Mouse (Mus musculus) cortical plate, adult 2 months (tissue): Measurements from ENCODE around the gene Siah3. TPM values are rescaled to one million over a fixed set of nuclear protein-coding genes. Genes with fewer than 3 reads are reported as not detected.
A peak's percentile ranks its signal among the peaks of the same experiment; 100 is the strongest.
"Not testable (repeated sequence)": the region's sequence is repeated elsewhere in the genome, so short reads cannot be mapped to it uniquely, and the experiment has no call there.

Experiments used
- H3K27ac ChIP-seq: fragments of 200-500 bp; 2 replicates; pipeline ENCODE4 v1.5.1; 2012; ENCODE audit warnings: low read length, control low read depth, inconsistent platforms; ENCODE audit not compliant: insufficient read depth
- H3K4me1 ChIP-seq: fragments of 200-500 bp; 2 replicates; pipeline ENCODE4 v1.6.1; 2011; ENCODE audit warnings: low read length; ENCODE audit not compliant: control insufficient read depth, insufficient read depth
- H3K4me3 ChIP-seq: fragments of 200-500 bp; 2 replicates; pipeline ENCODE4 v1.5.1; 2011; ENCODE audit warnings: mild to moderate bottlenecking, low read length, control low read depth; ENCODE audit not compliant: insufficient read depth
- CTCF ChIP-seq: fragments of 200-500 bp; IDR thresholded peaks from 2 replicates; pipeline ENCODE4 v1.5.1; 2011; ENCODE audit warnings: mild to moderate bottlenecking, control low read depth, low read length; ENCODE audit not compliant: insufficient read depth; ENCODE audit errors: extremely low read depth
- POLR2A ChIP-seq: fragments of 200-500 bp; IDR thresholded peaks from 2 replicates; pipeline ENCODE4 v1.6.1; 2011; ENCODE audit warnings: mild to moderate bottlenecking, low read length, control low read depth; ENCODE audit not compliant: insufficient read depth; ENCODE audit errors: extremely low read depth
- polyA plus RNA-seq: library from polyadenylated mRNA; depleted of rRNA; stranded (reverse); fragments of >200 nt; gene quantifications from 2 replicates; pipeline ENCODE4 v1.2.3, GENCODE M21; 2012

The Siah3 gene
- polyA plus RNA-seq, 1 experiment: 4.1 TPM

- Histone ChIP-seq H3K27ac (peak overlapping the region; percentile 28; the same call in 1 of the 2 replicates), H3K4me1 (peaks cover 6% of the 10 kb centered on the region), H3K4me3 (no peak overlapping the region)
- no peak for TF ChIP-seq CTCF
- no peak for TF ChIP-seq POLR2A
Observed at GRCm38 (mm10) chr14:75444486-75445105, 11.2 kb upstream of the Siah3 start.

- Histone ChIP-seq H3K27ac (peak overlapping the region; percentile 28; the same call in 1 of the 2 replicates), H3K4me3 (peak overlapping the region; percentile 4), H3K4me1 (peaks cover 6% of the 10 kb centered on the region)
- TF ChIP-seq CTCF (no peak), POLR2A (0 out of 2 replicates have a peak, but pooled peaks have one; percentile 32)
Observed at GRCm38 (mm10) chr14:75445281-75445947, 10.4 kb upstream of the Siah3 start.

GRCm38 (mm10) chr14:75445948-75446281 lies 9.9 kb upstream of the Siah3 start:
- Histone ChIP-seq H3K4me3 (peak overlapping the region; percentile 4), H3K27ac (no peak overlapping the region), H3K4me1 (peaks cover 6% of the 10 kb centered on the region)
- TF ChIP-seq POLR2A (no peak), CTCF (no peak)

GRCm38 (mm10) chr14:75446314-75446713 lies 9.5 kb upstream of the Siah3 start:
- H3K4me1 ChIP-seq, H3K27ac ChIP-seq, H3K4me3 ChIP-seq: not testable (repeated sequence)

GRCm38 (mm10) chr14:75453906-75454305 lies 1.9 kb upstream of the Siah3 start:
- peaks cover 2% of the 10 kb centered on the region; the same call in 1 of the 2 replicates for H3K4me1 ChIP-seq
- H3K27ac ChIP-seq: no peak overlapping the region
- no peak for TF ChIP-seq POLR2A
- no peak for TF ChIP-seq CTCF
- no peak overlapping the region for H3K4me3 ChIP-seq

GRCm38 (mm10) chr14:75454716-75455115 lies 1.1 kb upstream of the Siah3 start:
- peaks cover 5% of the 10 kb centered on the region for H3K4me1 ChIP-seq
- no peak overlapping the region for H3K27ac ChIP-seq
- H3K4me3 ChIP-seq: no peak overlapping the region
- no peak for TF ChIP-seq CTCF

GRCm38 (mm10) chr14:75455361-75455742 lies 430 bp upstream of the Siah3 start:
- Histone ChIP-seq H3K27ac (no peak overlapping the region), H3K4me1 (peaks cover 5% of the 10 kb centered on the region), H3K4me3 (peak overlapping the region; percentile 69; the same call in 1 of the 2 replicates)
- no peak for TF ChIP-seq CTCF
- no peak for TF ChIP-seq POLR2A

GRCm38 (mm10) chr14:75456489-75457220 lies 873 bp downstream of the Siah3 start:
- H3K4me3 ChIP-seq: peak overlapping the region; percentile 69
- H3K4me1 ChIP-seq: peaks cover 5% of the 10 kb centered on the region
- TF ChIP-seq CTCF (peak; percentile 16; the same call in 1 of the 2 replicates), POLR2A (peak; percentile 69)
- H3K27ac ChIP-seq: peak overlapping the region; percentile 31

- Histone ChIP-seq H3K4me1 (peaks cover 5% of the 10 kb centered on the region), H3K27ac (peak overlapping the region; percentile 31; the same call in 1 of the 2 replicates), H3K4me3 (peak overlapping the region; percentile 69)
- TF ChIP-seq CTCF: no peak
- TF ChIP-seq POLR2A: no peak
Observed at GRCm38 (mm10) chr14:75457221-75457600, 1.4 kb downstream of the Siah3 start.

- peaks cover 5% of the 10 kb centered on the region for H3K4me1 ChIP-seq
- no peak overlapping the region for H3K4me3 ChIP-seq
- TF ChIP-seq CTCF (no peak), POLR2A (no peak)
Observed at GRCm38 (mm10) chr14:75459431-75459830, 3.6 kb downstream of the Siah3 start.

More at GRCm38 (mm10) chr14:75459431-75459830, 3.6 kb downstream of the Siah3 start:
- H3K27ac ChIP-seq: no peak overlapping the region
